Mouse (Mus musculus) heart, postnatal 0 days (tissue): ENCODE measurements around the gene Myl6b. TPM values are rescaled to one million over a fixed set of nuclear protein-coding genes. Genes with fewer than 3 reads are reported as not detected.

Experiments
- ATAC-seq: fragments of 200-750 bp; cut with Nextera tagmentation; 2 replicates; pipeline ENCODE4 v1.8.0; 2017; ENCODE audit warnings: low read depth, moderate number of reproducible peaks, moderate library complexity; ENCODE audit not compliant: insufficient read depth
- DNase-seq: peaks from one replicate; pipeline ENCODE4 v3.0.0-alpha.2; 2016; ENCODE audit warnings: low spot score
- H3K27ac ChIP-seq: fragments of 300-500 bp; sonication (generic); 2 replicates; pipeline ENCODE4 v1.5.1; 2014; ENCODE audit warnings: low read depth, mild to moderate bottlenecking
- H3K27me3 ChIP-seq: fragments of 300-500 bp; sonication (generic); 2 replicates; pipeline ENCODE4 v1.6.1; 2014; ENCODE audit warnings: low read length, mixed read lengths; ENCODE audit not compliant: control insufficient read depth, insufficient read depth
- H3K36me3 ChIP-seq: fragments of 300-500 bp; sonication (generic); replicated peaks from 2 replicates; pipeline ENCODE4 v1.6.1; 2014; ENCODE audit warnings: low read length, mixed read lengths; ENCODE audit not compliant: control insufficient read depth, insufficient read depth
- H3K4me1 ChIP-seq: fragments of 300-500 bp; sonication (generic); 2 replicates; pipeline ENCODE4 v1.6.1; 2014; ENCODE audit warnings: antibody characterized with exemption; ENCODE audit not compliant: control insufficient read depth, insufficient read depth
- H3K4me2 ChIP-seq: fragments of 300-500 bp; sonication (generic); 2 replicates; pipeline ENCODE4 v1.6.1; 2014; ENCODE audit warnings: low read depth, mild to moderate bottlenecking, low read length, moderate library complexity
- H3K4me3 ChIP-seq: fragments of 300-500 bp; sonication (generic); 2 replicates; pipeline ENCODE4 v1.5.1; 2014; ENCODE audit warnings: low read depth, low read length
- H3K9ac ChIP-seq: fragments of 300-500 bp; sonication (generic); replicated peaks from 2 replicates; pipeline ENCODE4 v1.6.1; 2014; ENCODE audit warnings: low read depth, low read length, mixed read lengths
- H3K9me3 ChIP-seq: fragments of 300-500 bp; sonication (generic); replicated peaks from 2 replicates; pipeline ENCODE4 v1.6.1; 2016; ENCODE audit warnings: low read length; ENCODE audit not compliant: control insufficient read depth
- CTCF ChIP-seq: IDR thresholded peaks from 2 replicates; pipeline ENCODE4 v1.5.1; 2016; ENCODE audit warnings: antibody characterized with exemption, control low read depth, low read depth
- EP300 ChIP-seq: IDR thresholded peaks from 2 replicates; pipeline ENCODE4 v1.6.1; 2016; ENCODE audit warnings: antibody characterized with exemption, low read depth
- WGBS: fragments of 180-500 bp; shearing (Covaris S2); extraction: QIAGEN DNeasy Blood & Tissue Kit; methylation state at CpG from one replicate; pipeline ENCODE4 v1.1.7; 2014; 5-methylcytosine and 5-hydroxymethylcytosine counted together
- polyA plus RNA-seq: library from polyadenylated mRNA; unstranded; fragments of >200 nt; fragmentation: Nextera tagmentation; extraction: Ambion mirVana; gene quantifications from 2 replicates; pipeline ENCODE4 v1.2.1, GENCODE M21; 2015
- total RNA-seq: library from RNA; depleted of rRNA; stranded (reverse); fragments of >200 nt; gene quantifications from 2 replicates; pipeline ENCODE4 v1.2.3, GENCODE M21; 2014; ENCODE audit warnings: low replicate concordance

Gene Myl6b
- total and polyA plus RNA-seq, 2 experiments from 2014 or later: 4.8 to 4.9 TPM

DNA sequence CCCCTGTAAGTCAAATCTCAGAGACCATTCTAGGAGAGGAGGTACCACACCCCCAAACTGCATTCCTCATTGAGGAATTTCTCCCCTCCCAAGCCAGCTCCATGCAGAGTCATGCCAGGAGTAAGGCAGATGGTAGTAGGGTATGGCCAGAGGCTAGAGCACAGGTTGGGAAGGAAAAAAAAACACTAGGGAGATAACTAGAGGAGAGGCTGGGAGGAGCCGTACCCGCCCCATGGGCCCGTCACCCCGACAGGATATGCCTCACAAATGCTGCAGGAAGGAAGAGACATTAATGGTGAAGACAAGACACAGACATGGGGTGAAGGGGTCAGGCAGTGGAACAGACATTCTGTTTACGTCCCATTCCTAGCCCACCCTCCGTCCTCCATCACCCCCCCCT, 7.0 kb downstream of the Myl6b start:
- peaks cover 52% of the 10 kb centered on the region for H3K36me3 ChIP-seq

DNA sequence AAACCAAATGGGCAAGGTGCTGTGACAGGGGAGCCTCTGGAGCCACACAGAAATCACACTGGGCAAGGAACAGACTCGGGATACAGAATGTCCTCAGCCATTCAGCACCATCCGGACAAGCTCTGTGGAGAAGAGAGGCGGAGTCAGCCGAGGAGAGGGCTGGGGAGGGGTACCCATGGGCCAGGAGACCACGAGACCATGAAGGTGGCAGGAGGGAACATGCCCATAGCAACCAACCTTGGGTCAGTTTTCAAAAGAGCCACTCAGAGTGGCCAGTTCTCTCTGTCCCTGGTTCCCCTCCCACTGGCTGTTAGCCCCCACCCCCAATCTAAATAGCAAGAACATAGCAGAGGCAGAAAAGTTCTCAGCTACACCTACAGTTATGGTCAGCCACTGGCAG, 7.6 kb downstream of the Myl6b start:
- Histone ChIP-seq H3K4me3 (peak overlapping the region; percentile 79; the same call in 1 of the 2 replicates), H3K4me2 (peak overlapping the region; percentile 82), H3K27me3 (no peaks in the 10 kb centered on the region), H3K27ac (peak overlapping the region; percentile 95), H3K9me3 (no peaks in the 10 kb centered on the region), H3K4me1 (peaks cover 35% of the 10 kb centered on the region), H3K9ac (0 out of 2 replicates have a peak overlapping the region, but pooled peaks have one; percentile 19), H3K36me3 (peaks cover 58% of the 10 kb centered on the region)
- WGBS: 20% methylated on average over 5 of the region's 5 CpGs
- DNase-seq: no peak
- ATAC-seq: no peak
- TF ChIP-seq EP300 (no peak), CTCF (no peak)

More for the DNA sequence above, 7.0 kb downstream of the Myl6b start:
- no peaks in the 10 kb centered on the region for H3K9me3 ChIP-seq
- peak overlapping the region; percentile 95 for H3K27ac ChIP-seq
- ATAC-seq (no peak), DNase-seq (peak; percentile 46)
- H3K4me1 ChIP-seq: peaks cover 41% of the 10 kb centered on the region
- no peaks in the 10 kb centered on the region for H3K27me3 ChIP-seq
- peak overlapping the region; percentile 19; the same call in 1 of the 2 replicates for H3K9ac ChIP-seq
- H3K4me2 ChIP-seq: peak overlapping the region; percentile 82
- H3K4me3 ChIP-seq: peak overlapping the region; percentile 79
- no peak for TF ChIP-seq CTCF
- TF ChIP-seq EP300: no peak
- 19% methylated on average over 6 of the region's 6 CpGs for WGBS

DNA sequence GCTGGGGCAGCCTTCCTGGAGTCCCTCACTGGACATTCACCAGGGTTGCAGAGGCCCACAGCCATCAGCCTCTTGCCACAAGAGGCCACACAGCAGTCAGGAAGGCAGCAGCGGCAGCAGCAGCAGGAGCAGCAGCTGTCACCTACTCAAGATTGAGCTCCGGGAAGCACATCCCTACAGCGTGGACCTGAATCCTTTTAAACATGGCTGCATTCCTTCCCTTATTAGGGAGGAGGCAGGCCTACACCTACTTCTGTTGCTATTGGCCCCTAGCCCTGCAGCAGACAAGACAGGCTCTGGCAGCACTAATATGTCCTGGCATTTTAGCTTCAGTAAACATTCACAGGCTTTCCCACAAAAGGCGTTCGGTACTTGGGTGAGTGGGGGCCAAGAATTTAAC, 8.3 kb downstream of the Myl6b start:
- peak; percentile 64 for DNase-seq
- no peaks in the 10 kb centered on the region for H3K27me3 ChIP-seq
- H3K27ac ChIP-seq: peak overlapping the region; percentile 95
- ATAC-seq: peak; percentile 16
- H3K36me3 ChIP-seq: peaks cover 65% of the 10 kb centered on the region
- no peaks in the 10 kb centered on the region for H3K9me3 ChIP-seq
- H3K9ac ChIP-seq: no peak overlapping the region; the same call in 1 of the 2 replicates
- H3K4me3 ChIP-seq: no peak overlapping the region
- peaks cover 29% of the 10 kb centered on the region for H3K4me1 ChIP-seq
- peak overlapping the region; percentile 82 for H3K4me2 ChIP-seq
- WGBS: 17% methylated on average over 5 of the region's 5 CpGs
- TF ChIP-seq EP300 (no peak; the same call in 1 of the 2 replicates), CTCF (no peak)

DNA sequence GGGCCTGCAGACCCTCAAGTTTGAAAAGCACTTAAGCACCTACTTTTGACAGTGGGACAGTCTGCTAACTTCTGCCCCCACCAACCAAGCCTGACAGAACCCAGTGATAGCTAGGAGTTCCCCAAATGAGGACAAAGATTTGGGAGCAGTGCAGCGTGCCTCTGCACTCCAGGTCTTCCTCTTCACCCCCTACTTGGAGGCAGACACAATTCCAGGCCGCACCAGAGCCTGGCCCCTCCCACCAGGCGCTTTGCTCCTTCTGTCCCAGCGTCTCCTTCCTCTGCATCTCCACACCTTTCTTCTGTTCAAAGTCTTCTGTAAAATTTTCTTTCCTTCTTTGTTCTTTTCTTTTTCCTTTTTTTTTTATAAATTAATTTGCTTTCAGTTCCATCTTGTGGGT, 8.7 kb downstream of the Myl6b start:
- ATAC-seq: no peak
- 0 out of 2 replicates have a peak overlapping the region, but pooled peaks have one; percentile 3 for H3K9ac ChIP-seq
- 18% methylated on average over 4 of the region's 4 CpGs for WGBS

DNA sequence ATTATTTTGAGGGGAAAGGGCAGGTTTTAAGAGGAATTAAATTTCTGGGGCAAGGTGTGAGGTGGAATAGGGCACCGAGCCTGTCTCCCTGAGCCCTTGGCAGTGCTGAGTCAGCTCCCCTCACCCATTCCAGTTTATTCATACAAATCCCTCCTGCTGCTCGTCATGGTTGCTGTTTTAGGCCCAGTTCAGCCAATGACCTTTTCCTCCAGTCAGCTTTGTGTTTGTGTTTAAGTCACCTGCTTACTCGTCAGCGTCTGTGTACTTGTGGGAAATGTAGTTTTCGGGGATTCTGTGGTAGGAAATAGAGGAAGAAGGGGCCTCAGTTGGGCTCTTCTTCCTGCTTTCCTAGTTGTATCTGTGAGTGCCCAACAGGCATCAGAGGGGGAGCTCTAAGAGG, 9.1 kb downstream of the Myl6b start:
- Histone ChIP-seq H3K4me2 (no peak overlapping the region), H3K4me1 (peaks cover 24% of the 10 kb centered on the region), H3K9ac (0 out of 2 replicates have a peak overlapping the region, but pooled peaks have one; percentile 3), H3K4me3 (no peak overlapping the region), H3K9me3 (no peaks in the 10 kb centered on the region), H3K27ac (peak overlapping the region; percentile 95), H3K27me3 (no peaks in the 10 kb centered on the region), H3K36me3 (peaks cover 72% of the 10 kb centered on the region)
- no peak for ATAC-seq
- WGBS: 34% methylated on average over 5 of the region's 5 CpGs
- no peak for TF ChIP-seq CTCF
- TF ChIP-seq EP300: no peak
- no peak for DNase-seq

More for the DNA sequence above, 8.7 kb downstream of the Myl6b start:
- Histone ChIP-seq H3K36me3 (peaks cover 68% of the 10 kb centered on the region), H3K9me3 (no peaks in the 10 kb centered on the region), H3K27ac (peak overlapping the region; percentile 95), H3K4me3 (no peak overlapping the region), H3K4me1 (peaks cover 25% of the 10 kb centered on the region), H3K4me2 (peak overlapping the region; percentile 13; the same call in 1 of the 2 replicates), H3K27me3 (no peaks in the 10 kb centered on the region)
- no peak for DNase-seq
- TF ChIP-seq CTCF (no peak), EP300 (no peak)

DNA sequence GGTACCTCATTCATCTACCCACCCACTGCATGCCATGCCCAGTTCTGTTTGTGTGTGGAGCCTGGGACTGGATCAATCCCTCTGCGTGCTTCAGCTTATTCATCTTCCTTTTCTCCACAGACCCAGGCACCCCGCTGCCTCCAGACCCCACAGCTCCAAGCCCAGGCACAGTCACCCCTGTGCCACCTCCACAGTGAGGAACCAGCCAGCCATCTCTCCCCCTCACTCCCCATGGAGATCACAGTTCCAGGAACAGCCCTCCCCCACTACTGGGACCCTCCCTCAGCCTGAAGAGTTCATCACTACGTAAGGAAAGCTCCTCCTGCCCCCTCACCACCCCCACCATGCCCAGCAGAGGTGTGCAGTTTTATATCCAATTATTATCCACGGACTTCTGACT, 9.7 kb downstream of the Myl6b start:
- Histone ChIP-seq H3K27ac (peak overlapping the region; percentile 2), H3K4me2 (no peak overlapping the region), H3K36me3 (peaks cover 78% of the 10 kb centered on the region), H3K9ac (no peak overlapping the region), H3K27me3 (no peaks in the 10 kb centered on the region), H3K9me3 (no peaks in the 10 kb centered on the region), H3K4me3 (no peak overlapping the region), H3K4me1 (peaks cover 24% of the 10 kb centered on the region)
- no peak for TF ChIP-seq CTCF
- no peak for TF ChIP-seq EP300
- DNase-seq (no peak), ATAC-seq (no peak)
- WGBS: 71% methylated on average over 4 of the region's 4 CpGs
